8 mouse cellular contexts compared by ENCODE assay signal in genomic region chr2:32646379-32647056, GRCm38 (mm10). TPM values are rescaled to one million over a fixed set of nuclear protein-coding genes. Genes with fewer than 3 reads are reported as not detected.
DNase-seq lines count a peak whose midpoint lies in the region; ATAC-seq and TF ChIP-seq lines count a peak whose summit lies in the region.

Gene Eng (plus strand): TSS chr2:32646595.

- H3K27ac ChIP-seq in gastrocnemius, adult 2 months, result peak within 1 kb of the TSS; percentile 94
- peak within 1 kb of the TSS; percentile 0; the same call in 1 of the 2 replicates for H3K27ac ChIP-seq in hindbrain, embryonic 12.5 days

- no peak for TF ChIP-seq CTCF in gastrocnemius, adult 2 months (IDR thresholded peaks at IDR 0.05)

- no peaks in the 10 kb centered on the region for H3K27me3 ChIP-seq in hindbrain, embryonic 12.5 days

- ATAC-seq in hindbrain, embryonic 12.5 days (ENCODE audit: low FRiP score), result no peak

- H3K4me1 ChIP-seq in hindbrain, embryonic 12.5 days, result peaks cover 14% of the 10 kb centered on the region

- H3K4me3 ChIP-seq in gastrocnemius, adult 2 months, result peak within 1 kb of the TSS; percentile 78
- peak within 1 kb of the TSS; percentile 8 for H3K4me3 ChIP-seq in hindbrain, embryonic 12.5 days

- no peaks in the 10 kb centered on the region for H3K36me3 ChIP-seq in hindbrain, embryonic 12.5 days

- intact Hi-C loops in gastrocnemius, adult 2 months (cut with DNase I), result no loop called here
- intact Hi-C loops in left cerebral cortex, postnatal 10 days (cut with DNase I), result no loop called here

- peak within 1 kb of the TSS; percentile 19 for H3K4me2 ChIP-seq in hindbrain, embryonic 12.5 days (replicated peaks)

- whole genome bisulfite sequencing in hindbrain, embryonic 12.5 days, result 54% methylated on average over 31 of the region's 31 CpGs

- no peaks in the 10 kb centered on the region for H3K9me3 ChIP-seq in hindbrain, embryonic 12.5 days (replicated peaks)

- H3K9ac ChIP-seq in hindbrain, embryonic 12.5 days, result no peak within 1 kb of the TSS

- peak; percentile 14 for DNase-seq in spleen, adult 12 weeks (ENCODE audit: low spot score)
- no peak for DNase-seq in spleen, postnatal 14 days (ENCODE audit: low spot score in 2 of 2)
- peak; percentile 84 for DNase-seq in gastrocnemius, adult 2 months
- peak in 1 of 2 experiments; percentile 89 for DNase-seq in left cerebral cortex, postnatal 10 days (ENCODE audit: extremely low spot score in 1 of 2, low spot score in 2 of 2)
- DNase-seq in lung, postnatal 4 days, result peak; percentile 85 to 93
- DNase-seq in testis, postnatal 10 days (ENCODE audit: low spot score), result peak; percentile 70
- DNase-seq in cerebellum, adult 11-12 months, result no peak

RNA-seq across cellular contexts. Expression of gene Eng, which starts in this region (rescaled TPM):
- 10 to 100 TPM; 26.5 to 38.8 TPM for total RNA-seq in gastrocnemius, adult 2 months (2021)
- 31.6 and 32.1 TPM in 2 replicates for polyA plus RNA-seq in hindbrain, embryonic 12.5 days (2016; fragmentation: Nextera tagmentation; extraction: Ambion mirVana)
- 10 to 100 TPM; 24.9 to 25.2 TPM for total RNA-seq in left cerebral cortex, postnatal 10 days (2021)

Comparison
In these comparisons a context has a peak if more than half of its experiments do, and no peak if none do; other contexts are left out.
1. DNase-seq: peak in spleen, adult 12 weeks (single experiment), gastrocnemius, adult 2 months (single experiment), lung, postnatal 4 days (2 of 2) and testis, postnatal 10 days (single experiment); none in spleen, postnatal 14 days (0 of 2) and cerebellum, adult 11-12 months (single experiment).